Mouse (Mus musculus) heart, embryonic 13.5 days (tissue): ENCODE data around the gene Hoxc10. TPM values are rescaled to one million over a fixed set of nuclear protein-coding genes. Genes with fewer than 3 reads are reported as not detected.
A peak's percentile ranks its signal among the peaks of the same experiment; 100 is the strongest.

Experiments used
- ATAC-seq: fragments of 200-750 bp; cut with Nextera tagmentation; 2 replicates; pipeline ENCODE4 v1.8.0; 2017; ENCODE audit warnings: moderate TSS enrichment; ENCODE audit not compliant: insufficient number of reproducible peaks, low FRiP score, low TSS enrichment; ENCODE audit errors: extremely low read depth
- H3K27ac ChIP-seq: fragments of 300-500 bp; sonication (generic); replicated peaks from 2 replicates; pipeline ENCODE4 v1.5.1; 2015; ENCODE audit warnings: moderate library complexity, mild to moderate bottlenecking, inconsistent platforms
- H3K27me3 ChIP-seq: fragments of 300-500 bp; sonication (generic); replicated peaks from 2 replicates; pipeline ENCODE4 v1.6.1; 2015; ENCODE audit warnings: mild to moderate bottlenecking, inconsistent platforms
- H3K36me3 ChIP-seq: fragments of 300-500 bp; sonication (generic); 2 replicates; pipeline ENCODE4 v1.6.1; 2015; ENCODE audit warnings: mild to moderate bottlenecking, inconsistent platforms
- H3K4me1 ChIP-seq: fragments of 300-500 bp; sonication (generic); 2 replicates; pipeline ENCODE4 v1.6.1; 2015; ENCODE audit warnings: inconsistent platforms
- H3K4me2 ChIP-seq: fragments of 300-500 bp; sonication (generic); 2 replicates; pipeline ENCODE4 v1.6.1; 2015; ENCODE audit warnings: inconsistent platforms, mild to moderate bottlenecking, moderate library complexity
- H3K4me3 ChIP-seq: fragments of 300-500 bp; sonication (generic); 2 replicates; pipeline ENCODE4 v1.5.1; 2015; ENCODE audit warnings: moderate library complexity, mild to moderate bottlenecking, inconsistent platforms
- H3K9ac ChIP-seq: fragments of 300-500 bp; sonication (generic); 2 replicates; pipeline ENCODE4 v1.6.1; 2015; ENCODE audit warnings: inconsistent platforms, mild to moderate bottlenecking, moderate library complexity
- H3K9me3 ChIP-seq: fragments of 300-500 bp; sonication (generic); 2 replicates; pipeline ENCODE4 v1.6.1; 2016; ENCODE audit warnings: inconsistent platforms
- WGBS: fragments of 180-500 bp; shearing (Covaris S2); methylation state at CpG from one replicate; pipeline ENCODE4 v1.1.7; 2015; ENCODE audit warnings: mixed read lengths; 5-methylcytosine and 5-hydroxymethylcytosine counted together
- polyA plus RNA-seq: library from polyadenylated mRNA; unstranded; fragments of >200 nt; fragmentation: Nextera tagmentation; extraction: Ambion mirVana; gene quantifications from 2 replicates; pipeline ENCODE4 v1.2.1, GENCODE M21; 2015

The Hoxc10 gene
- polyA plus RNA-seq, 1 experiment from 2014 or later, result not detected

- Histone ChIP-seq H3K4me3 (peak overlapping the region; percentile 42), H3K4me2 (peak overlapping the region; percentile 62), H3K9me3 (no peaks in the 10 kb centered on the region), H3K4me1 (peaks cover 13% of the 10 kb centered on the region), H3K27ac (no peak overlapping the region), H3K36me3 (no peaks in the 10 kb centered on the region), H3K9ac (no peak overlapping the region), H3K27me3 (peaks cover 100% of the 10 kb centered on the region)
- no peak for ATAC-seq
- under 1% methylated on average over 88 of the region's 88 CpGs for WGBS
Measured at GRCm38 (mm10) chr15:102981379-102982288, 15.0 kb downstream of the Hoxc10 start.

- 1% methylated on average over 12 of the region's 12 CpGs for WGBS
- H3K4me3 ChIP-seq, result no peak overlapping the region
- no peak overlapping the region for H3K27ac ChIP-seq
- H3K4me1 ChIP-seq, result peaks cover 8% of the 10 kb centered on the region
- no peak overlapping the region for H3K9ac ChIP-seq
- no peak for ATAC-seq
- peaks cover 100% of the 10 kb centered on the region for H3K27me3 ChIP-seq
- no peak overlapping the region for H3K4me2 ChIP-seq
- H3K9me3 ChIP-seq, result no peaks in the 10 kb centered on the region
- no peaks in the 10 kb centered on the region for H3K36me3 ChIP-seq
Measured at GRCm38 (mm10) chr15:102983716-102984115, 17.1 kb downstream of the Hoxc10 start.

GRCm38 (mm10) chr15:102984521-102984920 lies 17.9 kb downstream of the Hoxc10 start:
- Histone ChIP-seq H3K27ac (no peak overlapping the region), H3K4me2 (no peak overlapping the region), H3K27me3 (peaks cover 100% of the 10 kb centered on the region), H3K9ac (no peak overlapping the region), H3K4me1 (peaks cover 8% of the 10 kb centered on the region), H3K4me3 (no peak overlapping the region), H3K9me3 (no peaks in the 10 kb centered on the region), H3K36me3 (no peaks in the 10 kb centered on the region)
- ATAC-seq, result no peak
- 2% methylated on average over 10 of the region's 10 CpGs for WGBS

- no peak overlapping the region for H3K27ac ChIP-seq
- H3K9me3 ChIP-seq, result no peaks in the 10 kb centered on the region
- H3K4me1 ChIP-seq, result peaks cover 8% of the 10 kb centered on the region
- no peak for ATAC-seq
- H3K36me3 ChIP-seq, result no peaks in the 10 kb centered on the region
- H3K27me3 ChIP-seq, result peaks cover 100% of the 10 kb centered on the region
- H3K9ac ChIP-seq, result no peak overlapping the region
- no peak overlapping the region for H3K4me3 ChIP-seq
- 7% methylated on average over 3 of the region's 3 CpGs for WGBS
- no peak overlapping the region for H3K4me2 ChIP-seq
Measured at GRCm38 (mm10) chr15:102984925-102985324, 18.3 kb downstream of the Hoxc10 start.

- Histone ChIP-seq H3K4me1 (peaks cover 5% of the 10 kb centered on the region; the same call in 1 of the 2 replicates), H3K9me3 (no peaks in the 10 kb centered on the region), H3K4me3 (no peak overlapping the region), H3K36me3 (no peaks in the 10 kb centered on the region), H3K27ac (no peak overlapping the region), H3K27me3 (peaks cover 100% of the 10 kb centered on the region), H3K4me2 (no peak overlapping the region), H3K9ac (no peak overlapping the region)
- 3% methylated on average over 21 of the region's 21 CpGs for WGBS
- no peak for ATAC-seq
Measured at GRCm38 (mm10) chr15:102987124-102987833, 20.7 kb downstream of the Hoxc10 start.

- no peak overlapping the region for H3K9ac ChIP-seq
- no peaks in the 10 kb centered on the region for H3K36me3 ChIP-seq
- WGBS, result 16% methylated on average over 5 of the region's 5 CpGs
- H3K9me3 ChIP-seq, result no peaks in the 10 kb centered on the region
- H3K4me2 ChIP-seq, result no peak overlapping the region
- ATAC-seq, result no peak
- peaks cover 100% of the 10 kb centered on the region for H3K27me3 ChIP-seq
- no peak overlapping the region for H3K27ac ChIP-seq
- no peak overlapping the region for H3K4me3 ChIP-seq
- peaks cover 5% of the 10 kb centered on the region; the same call in 1 of the 2 replicates for H3K4me1 ChIP-seq
Measured at GRCm38 (mm10) chr15:102988078-102988477, 21.5 kb downstream of the Hoxc10 start.

GRCm38 (mm10) chr15:102990461-102991397 lies 24.1 kb downstream of the Hoxc10 start, which contains the start of gene Hoxc8:
Hoxc8 (plus strand) TSS chr15:102990607.
- peak within 1 kb of the TSS; percentile 24 for H3K4me3 ChIP-seq

GRCm38 (mm10) chr15:102991782-102992181 lies 25.2 kb downstream of the Hoxc10 start:
- 3% methylated on average over 7 of the region's 7 CpGs for WGBS
- H3K9me3 ChIP-seq, result no peaks in the 10 kb centered on the region
- H3K4me1 ChIP-seq, result peaks cover 5% of the 10 kb centered on the region; the same call in 1 of the 2 replicates
- H3K27ac ChIP-seq, result no peak overlapping the region
- no peak overlapping the region for H3K9ac ChIP-seq
- no peak overlapping the region for H3K4me3 ChIP-seq
- no peak for ATAC-seq
- H3K4me2 ChIP-seq, result no peak overlapping the region
- peaks cover 99% of the 10 kb centered on the region for H3K27me3 ChIP-seq
- no peaks in the 10 kb centered on the region for H3K36me3 ChIP-seq

More at GRCm38 (mm10) chr15:102990461-102991397, 24.1 kb downstream of the Hoxc10 start, which contains the start of gene Hoxc8:
- ATAC-seq, result no peak
- Histone ChIP-seq H3K36me3 (no peaks in the 10 kb centered on the region), H3K4me1 (peaks cover 5% of the 10 kb centered on the region; the same call in 1 of the 2 replicates), H3K4me2 (peak within 1 kb of the TSS; percentile 40), H3K27ac (no peak within 1 kb of the TSS), H3K27me3 (peaks cover 99% of the 10 kb centered on the region), H3K9me3 (no peaks in the 10 kb centered on the region), H3K9ac (no peak within 1 kb of the TSS)
- WGBS, result 2% methylated on average over 69 of the region's 69 CpGs

GRCm38 (mm10) chr15:102992206-102992605 lies 25.6 kb downstream of the Hoxc10 start:
- Histone ChIP-seq H3K27me3 (peaks cover 99% of the 10 kb centered on the region), H3K4me3 (no peak overlapping the region), H3K27ac (no peak overlapping the region), H3K4me2 (no peak overlapping the region), H3K9ac (no peak overlapping the region), H3K9me3 (no peaks in the 10 kb centered on the region), H3K4me1 (peaks cover 5% of the 10 kb centered on the region; the same call in 1 of the 2 replicates), H3K36me3 (no peaks in the 10 kb centered on the region)
- 1% methylated on average over 11 of the region's 11 CpGs for WGBS
- no peak for ATAC-seq

GRCm38 (mm10) chr15:102992863-102993262 lies 26.3 kb downstream of the Hoxc10 start:
- H3K4me2 ChIP-seq, result no peak overlapping the region
- no peak overlapping the region for H3K27ac ChIP-seq
- H3K36me3 ChIP-seq, result no peaks in the 10 kb centered on the region
- peaks cover 5% of the 10 kb centered on the region; the same call in 1 of the 2 replicates for H3K4me1 ChIP-seq
- 4% methylated on average over 3 of the region's 3 CpGs for WGBS
- no peak overlapping the region for H3K4me3 ChIP-seq
- no peak for ATAC-seq
- H3K9me3 ChIP-seq, result no peaks in the 10 kb centered on the region
- no peak overlapping the region for H3K9ac ChIP-seq
- peaks cover 99% of the 10 kb centered on the region for H3K27me3 ChIP-seq
